Mouse (Mus musculus) cortical plate, adult 2 months (tissue): ENCODE data around the gene Tiam1. TPM values are rescaled to one million over a fixed set of nuclear protein-coding genes. Genes with fewer than 3 reads are reported as not detected.

Experiments
- H3K27ac ChIP-seq: fragments of 200-500 bp; 2 replicates; pipeline ENCODE4 v1.5.1; 2012; ENCODE audit warnings: low read length, control low read depth, inconsistent platforms; ENCODE audit not compliant: insufficient read depth
- H3K4me1 ChIP-seq: fragments of 200-500 bp; 2 replicates; pipeline ENCODE4 v1.6.1; 2011; ENCODE audit warnings: low read length; ENCODE audit not compliant: control insufficient read depth, insufficient read depth
- H3K4me3 ChIP-seq: fragments of 200-500 bp; 2 replicates; pipeline ENCODE4 v1.5.1; 2011; ENCODE audit warnings: mild to moderate bottlenecking, low read length, control low read depth; ENCODE audit not compliant: insufficient read depth
- CTCF ChIP-seq: fragments of 200-500 bp; IDR thresholded peaks from 2 replicates; pipeline ENCODE4 v1.5.1; 2011; ENCODE audit warnings: mild to moderate bottlenecking, control low read depth, low read length; ENCODE audit not compliant: insufficient read depth; ENCODE audit errors: extremely low read depth
- POLR2A ChIP-seq: fragments of 200-500 bp; IDR thresholded peaks from 2 replicates; pipeline ENCODE4 v1.6.1; 2011; ENCODE audit warnings: mild to moderate bottlenecking, low read length, control low read depth; ENCODE audit not compliant: insufficient read depth; ENCODE audit errors: extremely low read depth
- polyA plus RNA-seq: library from polyadenylated mRNA; depleted of rRNA; stranded (reverse); fragments of >200 nt; gene quantifications from 2 replicates; pipeline ENCODE4 v1.2.3, GENCODE M21; 2012

The Tiam1 gene
- polyA plus RNA-seq, 1 experiment: 28.7 TPM

DNA sequence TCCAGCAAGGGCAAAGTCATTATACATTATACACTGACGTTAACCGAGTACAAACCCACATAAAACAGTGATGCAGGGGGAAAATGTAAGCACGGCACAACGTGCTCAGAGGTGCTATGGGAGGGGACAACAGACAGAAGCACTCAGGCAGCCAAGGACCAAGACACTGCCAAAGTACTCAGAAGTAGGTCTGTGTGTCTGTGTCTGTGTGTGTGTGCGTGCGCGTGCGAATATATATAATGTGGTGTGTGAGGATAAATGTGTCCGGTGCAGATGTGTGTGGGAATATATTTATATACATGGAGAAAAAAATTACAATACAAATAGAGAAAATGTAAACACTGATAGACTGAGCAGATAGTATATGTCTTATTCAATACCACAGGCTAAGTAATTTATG lies 50.6 kb downstream of the Tiam1 start:
- peaks cover 3% of the 10 kb centered on the region; the same call in 1 of the 2 replicates for H3K4me1 ChIP-seq
- H3K4me3 ChIP-seq: no peak overlapping the region
- H3K27ac ChIP-seq: no peak overlapping the region
- no peak for TF ChIP-seq POLR2A
- no peak for TF ChIP-seq CTCF

DNA sequence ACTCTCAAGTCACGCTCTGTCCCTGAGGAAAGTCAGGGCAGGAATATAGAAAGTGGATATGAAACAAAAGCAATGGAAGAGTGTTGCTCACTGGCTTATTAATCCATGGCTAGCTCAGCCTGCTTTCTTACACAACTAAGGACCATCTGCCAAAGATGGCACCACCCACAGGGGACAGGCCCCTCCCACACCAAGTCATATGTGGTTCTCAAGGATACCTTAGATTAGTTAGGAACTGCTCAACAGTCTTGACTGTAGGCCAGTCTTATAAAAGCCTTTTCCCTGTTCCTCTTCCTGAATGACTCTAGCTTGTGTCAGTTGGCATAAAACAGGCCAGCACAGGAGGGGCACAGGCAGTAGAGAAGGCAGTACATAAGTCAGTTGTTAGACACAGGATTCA lies 51.7 kb downstream of the Tiam1 start:
- no peak overlapping the region for H3K27ac ChIP-seq
- peaks cover 3% of the 10 kb centered on the region; the same call in 1 of the 2 replicates for H3K4me1 ChIP-seq
- TF ChIP-seq POLR2A: no peak
- TF ChIP-seq CTCF: no peak

DNA sequence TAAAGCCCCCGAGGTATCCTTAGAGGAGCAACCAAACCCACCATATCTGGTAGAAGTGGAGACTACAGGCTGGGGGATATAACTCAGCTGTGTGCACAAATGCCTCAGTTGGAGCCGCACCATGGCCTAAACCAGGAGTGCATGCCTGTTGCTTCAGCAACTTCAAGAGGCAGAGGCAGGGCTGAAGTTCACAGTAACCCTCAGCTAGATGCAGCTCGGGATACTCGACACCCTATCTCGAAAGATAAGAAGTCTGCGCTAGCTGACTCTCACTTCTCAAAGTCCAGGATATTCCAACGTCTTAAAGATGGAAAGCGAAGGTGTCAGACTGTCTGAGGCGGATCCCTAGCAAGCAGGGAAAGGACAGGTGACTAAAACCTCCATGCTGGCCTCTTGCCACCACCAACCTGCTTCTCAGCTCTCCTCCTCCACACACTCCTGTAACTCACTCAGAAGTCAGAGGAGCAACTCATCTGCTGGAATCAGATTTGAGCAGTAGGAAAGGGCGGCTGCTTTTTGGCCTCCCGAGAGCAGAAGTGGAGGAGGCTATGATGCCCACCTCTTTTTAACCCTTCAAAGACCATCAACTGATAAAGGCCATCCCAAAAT lies 52.4 kb downstream of the Tiam1 start:
- H3K4me1 ChIP-seq: peaks cover 3% of the 10 kb centered on the region; the same call in 1 of the 2 replicates
- TF ChIP-seq CTCF: no peak
- no peak for TF ChIP-seq POLR2A
- no peak overlapping the region for H3K27ac ChIP-seq

More for the DNA sequence above, 51.7 kb downstream of the Tiam1 start:
- no peak overlapping the region for H3K4me3 ChIP-seq

DNA sequence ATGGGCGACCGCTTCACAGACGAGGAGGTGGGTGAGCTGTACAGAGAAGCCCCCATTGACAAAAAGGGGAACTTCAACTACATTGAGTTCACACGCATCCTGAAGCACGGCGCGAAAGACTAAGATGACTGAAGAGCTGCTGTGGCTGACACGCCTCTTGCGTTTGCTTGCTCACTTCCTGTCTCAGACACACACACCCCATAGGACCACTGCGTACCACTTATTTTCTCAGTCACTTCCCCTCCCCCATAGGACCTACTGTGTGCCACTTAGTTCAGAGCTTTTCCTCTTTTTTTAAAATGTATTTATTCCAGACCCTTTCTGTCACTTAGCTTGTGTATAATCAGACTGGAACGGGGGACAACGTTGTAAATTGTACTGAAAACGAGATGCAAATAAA lies 53.2 kb downstream of the Tiam1 start:
- peaks cover 9% of the 10 kb centered on the region for H3K4me1 ChIP-seq
- TF ChIP-seq CTCF (no peak), POLR2A (no peak)
- H3K4me3 ChIP-seq: no peak overlapping the region
- H3K27ac ChIP-seq: no peak overlapping the region

More for the DNA sequence above, 52.4 kb downstream of the Tiam1 start:
- no peak overlapping the region for H3K4me3 ChIP-seq

DNA sequence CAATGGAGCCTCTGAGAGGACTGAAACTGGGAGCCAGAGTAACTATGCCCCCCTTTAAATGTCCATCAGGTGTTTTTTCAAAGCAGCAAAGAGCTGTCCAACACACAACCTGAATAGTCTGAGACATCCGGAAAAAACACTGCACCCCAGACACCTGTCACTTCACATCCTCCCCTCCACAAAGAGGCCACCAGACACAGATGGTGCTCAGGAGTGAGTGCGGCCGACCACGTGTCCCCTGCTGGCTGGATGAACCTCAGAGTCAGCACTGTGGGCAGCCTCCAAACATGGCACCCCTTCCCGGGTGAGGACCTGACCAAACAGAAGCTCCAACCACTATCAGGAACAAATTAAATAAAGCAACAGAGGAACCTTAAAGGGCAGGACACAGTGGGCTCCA lies 56.3 kb downstream of the Tiam1 start:
- H3K27ac ChIP-seq: no peak overlapping the region
- H3K4me3 ChIP-seq: no peak overlapping the region
- TF ChIP-seq CTCF (no peak), POLR2A (no peak)

DNA sequence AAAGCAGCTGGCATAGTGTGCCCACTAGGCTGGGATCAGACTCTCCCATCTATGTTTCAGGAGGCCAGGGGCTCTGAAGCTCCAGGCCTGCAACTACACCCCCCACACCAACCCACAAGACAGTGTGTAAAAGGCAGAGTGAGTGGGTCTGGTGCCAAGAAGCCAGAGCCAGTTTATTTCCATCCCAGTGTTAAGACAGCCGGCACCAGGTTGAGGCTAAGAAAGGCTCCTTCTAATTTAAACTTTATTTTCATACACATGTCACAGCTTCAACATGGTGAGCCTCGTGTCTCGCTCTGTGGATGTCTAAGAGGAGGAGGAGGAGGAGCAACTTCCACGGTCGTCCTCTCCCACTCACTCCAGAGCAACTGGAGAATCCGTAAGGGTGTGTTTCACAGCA lies 57.5 kb downstream of the Tiam1 start:
- Histone ChIP-seq H3K4me1 (peaks cover 6% of the 10 kb centered on the region), H3K27ac (no peak overlapping the region), H3K4me3 (no peak overlapping the region)
- no peak for TF ChIP-seq CTCF
- TF ChIP-seq POLR2A: no peak

More for the DNA sequence above, 56.3 kb downstream of the Tiam1 start:
- peaks cover 10% of the 10 kb centered on the region for H3K4me1 ChIP-seq

DNA sequence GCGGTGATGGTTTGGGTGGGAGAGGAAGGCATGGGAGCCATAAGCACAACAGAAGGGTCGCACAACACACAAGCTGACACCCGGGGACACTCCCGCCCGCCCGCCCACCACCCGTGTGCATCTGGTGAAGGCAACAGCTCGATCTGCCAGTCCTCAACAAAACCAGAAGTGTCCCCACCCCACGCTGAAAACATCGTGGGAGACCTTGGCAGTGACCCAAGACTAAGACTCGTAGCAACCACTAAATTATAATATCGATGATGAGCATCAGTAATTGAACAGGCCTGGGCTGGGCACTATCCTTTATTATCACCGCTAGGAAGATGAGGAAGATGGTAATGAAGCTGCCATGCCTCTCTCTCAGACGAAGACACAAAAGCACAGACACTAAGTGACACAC lies 58.0 kb downstream of the Tiam1 start:
- TF ChIP-seq CTCF (no peak), POLR2A (no peak)
- Histone ChIP-seq H3K27ac (no peak overlapping the region), H3K4me1 (peaks cover 6% of the 10 kb centered on the region), H3K4me3 (no peak overlapping the region)

DNA sequence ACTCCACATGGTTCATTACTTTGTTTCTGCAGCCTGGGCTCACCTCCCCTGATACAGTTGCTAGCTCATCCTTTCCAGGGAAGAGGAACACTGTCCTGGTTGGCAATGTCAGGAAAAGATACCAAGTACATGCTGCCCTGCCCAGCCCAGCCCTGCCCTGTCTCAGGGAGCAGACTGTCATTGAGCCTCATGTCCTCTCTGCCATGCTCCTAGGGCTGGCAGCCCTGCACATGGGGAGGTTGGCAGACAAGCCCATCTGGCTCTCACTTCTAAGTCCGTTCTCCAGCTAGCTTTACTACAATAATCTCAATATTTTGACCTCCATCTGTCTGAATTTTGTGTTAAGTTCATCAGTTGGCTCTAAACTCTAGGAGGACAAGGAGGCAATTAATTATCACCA lies 62.4 kb downstream of the Tiam1 start:
- no peak overlapping the region for H3K27ac ChIP-seq
- TF ChIP-seq POLR2A (no peak), CTCF (no peak)
- no peak overlapping the region for H3K4me3 ChIP-seq
- H3K4me1 ChIP-seq: peaks cover 6% of the 10 kb centered on the region

DNA sequence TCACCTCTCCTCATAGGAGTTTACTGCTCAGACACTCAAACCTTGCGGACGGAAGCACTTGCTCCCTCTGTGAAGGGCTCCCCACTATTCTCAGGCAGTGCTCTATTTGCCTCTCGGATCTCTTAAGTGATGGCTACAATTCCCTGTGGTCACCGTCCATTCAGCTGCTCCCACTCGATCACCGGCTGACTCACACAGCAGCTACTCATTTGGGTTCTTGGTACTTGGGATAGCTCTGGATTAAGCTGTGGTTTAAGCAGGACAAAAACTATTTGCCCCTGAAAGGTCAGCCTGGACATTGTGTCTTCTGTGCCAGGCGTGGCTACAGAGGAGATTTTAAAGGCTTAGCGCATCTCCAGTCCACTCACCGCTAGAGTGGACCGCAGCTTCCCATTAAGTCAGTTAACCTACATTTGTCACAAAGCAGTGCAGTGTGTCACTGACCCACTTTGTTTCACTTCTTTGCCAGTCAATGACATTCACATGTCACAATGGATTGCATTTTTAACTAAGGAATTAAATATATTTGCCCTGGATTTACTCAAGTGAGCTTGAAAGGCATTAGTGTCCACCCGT lies 64.7 kb downstream of the Tiam1 start:
- H3K27ac ChIP-seq: no peak overlapping the region
- H3K4me3 ChIP-seq: no peak overlapping the region
- no peaks in the 10 kb centered on the region for H3K4me1 ChIP-seq
- TF ChIP-seq CTCF: no peak
- no peak for TF ChIP-seq POLR2A

DNA sequence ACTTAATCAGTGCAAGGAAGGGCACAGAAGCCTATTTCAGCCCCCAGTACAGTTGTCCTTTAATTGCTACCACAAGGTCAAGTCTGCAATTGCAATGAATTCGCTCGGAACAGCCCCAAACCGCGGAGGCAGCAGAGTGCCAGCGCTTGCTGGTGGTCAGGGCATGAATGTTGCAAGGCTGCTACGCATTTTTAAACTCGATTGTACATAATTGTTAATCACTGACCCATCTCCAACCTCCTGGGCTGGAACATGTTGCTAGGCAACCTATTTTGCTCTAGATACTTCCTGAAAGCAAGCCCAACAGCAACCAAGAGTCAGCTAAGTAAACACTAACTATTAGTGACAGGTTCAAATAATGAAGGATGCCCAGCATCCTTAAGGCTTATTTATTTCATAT lies 70.1 kb downstream of the Tiam1 start:
- TF ChIP-seq POLR2A: no peak
- TF ChIP-seq CTCF: no peak
- Histone ChIP-seq H3K27ac (no peak overlapping the region), H3K4me3 (no peak overlapping the region), H3K4me1 (peaks cover 11% of the 10 kb centered on the region)
